Mouse (Mus musculus): ENCODE results near the gene Fzr1.

- no peak for TF ChIP-seq POLR2A (IDR thresholded peaks at IDR 0.05; ENCODE audit: borderline replicate concordance, insufficient read depth, low read length)
- no peak for TF ChIP-seq CTCF (IDR thresholded peaks at IDR 0.05; ENCODE audit: borderline replicate concordance, insufficient read depth, low read depth, low read length)
Measured at GRCm38 (mm10) chr10:81399296-81399695, 21.0 kb upstream of the Fzr1 start.

Measured in cerebellum, adult 2 months (tissue).